Mouse (Mus musculus) testis, postnatal 14 days (tissue): ENCODE measurements around the gene Etfbkmt.
A peak's percentile ranks its signal among the peaks of the same experiment; 100 is the strongest.
"Not testable (repeated sequence)": the region's sequence is repeated elsewhere in the genome, so short reads cannot be mapped to it uniquely, and the experiment has no call there.

Experiments used
- DNase-seq: peaks from one replicate; pipeline ENCODE4 v3.0.0; 2021; ENCODE audit warnings: low spot score

Gene Etfbkmt

GRCm38 (mm10) chr6:149134391-149135150 lies 5.1 kb upstream of the Etfbkmt start:
- DNase-seq, result no peak

GRCm38 (mm10) chr6:149135631-149136030 lies 4.0 kb upstream of the Etfbkmt start:
- DNase-seq, result no peak

DNA sequence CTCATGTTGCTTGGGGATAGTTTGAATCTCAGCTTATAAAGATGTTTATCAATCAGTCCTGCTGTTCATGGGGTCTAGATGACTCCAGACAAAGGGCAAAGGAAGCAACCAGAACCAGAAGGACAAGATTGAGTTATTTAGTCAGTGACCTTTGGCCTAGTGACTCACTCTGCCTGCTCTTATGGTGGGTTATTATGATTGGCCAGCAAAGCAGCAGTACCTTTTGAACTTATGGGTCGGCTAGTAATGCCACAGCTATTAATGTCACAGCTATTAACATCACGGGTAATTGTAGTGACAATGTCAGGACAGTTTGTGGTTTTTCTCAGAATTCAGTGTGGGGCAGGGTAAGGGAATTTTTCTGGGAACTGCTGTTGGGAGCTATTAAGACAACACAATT lies 1.7 kb upstream of the Etfbkmt start:
- DNase-seq, result no peak

GRCm38 (mm10) chr6:149139011-149139410 lies 638 bp upstream of the Etfbkmt start:
- DNase-seq, result no peak

DNA sequence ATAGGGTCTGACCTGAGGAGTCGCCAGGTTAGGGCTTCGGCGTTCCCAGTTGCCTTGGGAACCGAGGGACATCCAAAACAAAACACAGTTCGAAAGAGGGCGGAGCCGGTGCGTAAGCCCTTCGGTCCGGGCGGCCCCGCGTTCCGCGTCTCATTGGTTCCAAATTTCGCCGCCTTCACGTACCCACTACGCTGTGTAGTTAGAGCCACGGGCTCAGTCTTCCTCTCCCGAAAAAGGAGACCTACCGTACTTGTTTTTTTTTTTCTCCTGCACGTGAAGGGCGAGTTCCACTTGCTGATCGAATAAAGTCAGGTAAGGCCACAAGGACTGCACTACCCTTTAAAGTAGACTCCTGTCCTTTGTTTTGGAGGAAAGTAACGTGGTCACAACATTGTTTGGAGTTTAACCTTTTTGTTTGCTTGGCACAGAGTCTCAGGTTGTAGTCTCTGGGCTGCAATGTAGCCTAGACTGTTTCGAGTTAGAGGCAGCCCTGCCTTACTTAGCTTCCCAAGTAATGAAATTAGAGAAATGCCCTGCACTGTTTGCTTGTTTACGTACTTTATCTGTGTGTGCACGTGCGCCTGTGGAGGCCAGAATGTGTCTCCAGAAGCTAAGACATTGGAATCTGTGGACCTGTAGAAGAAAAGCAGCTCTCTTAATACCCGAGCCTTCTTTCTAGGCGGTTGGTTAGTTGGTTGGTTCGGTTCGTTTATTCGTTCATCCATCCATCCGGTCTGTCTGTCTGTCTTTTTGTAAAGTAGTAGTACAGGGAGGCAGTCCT lies 1.9 kb downstream of the Etfbkmt start:
- peak; percentile 88 for DNase-seq

- DNase-seq, result no peak
Measured at GRCm38 (mm10) chr6:149145143-149145542, 5.5 kb downstream of the Etfbkmt start.

DNA sequence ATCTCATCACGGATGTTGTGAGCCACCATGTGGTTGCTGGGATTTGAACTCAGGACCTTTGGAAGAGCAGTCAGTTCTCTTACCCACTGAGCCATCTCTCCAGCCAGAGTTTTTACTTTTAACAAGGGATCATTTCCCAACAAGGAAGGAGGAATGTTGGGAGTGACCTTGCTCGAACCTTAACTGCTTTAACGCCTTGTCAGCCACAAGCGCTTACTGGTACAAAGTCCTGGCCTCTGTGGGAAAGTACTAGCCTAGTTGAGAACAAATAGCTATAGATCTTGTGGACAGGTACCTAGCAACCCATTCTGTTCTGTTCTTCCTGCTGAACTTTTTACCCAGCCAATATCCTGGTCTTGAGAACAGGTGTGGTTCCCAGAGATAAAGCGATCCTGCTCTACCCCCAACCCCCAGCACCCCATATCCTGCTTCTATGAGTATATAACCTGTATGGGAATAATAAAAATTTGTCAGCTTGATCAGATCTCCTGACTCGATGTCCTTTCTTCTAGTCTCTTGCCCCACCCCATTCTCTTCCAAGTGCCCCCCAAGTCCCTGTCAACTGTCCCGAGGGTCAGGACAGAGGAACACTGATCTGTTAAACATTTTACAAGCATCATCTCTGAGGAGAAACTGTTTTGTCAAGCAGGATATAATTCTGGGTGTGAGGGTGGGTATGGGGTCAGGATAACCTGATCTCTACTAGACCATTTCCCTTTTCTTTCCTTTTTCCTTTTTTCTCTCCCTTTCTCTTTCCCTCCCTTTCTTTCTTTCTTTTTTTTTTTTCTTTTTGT lies 9.0 kb downstream of the Etfbkmt start:
- no peak for DNase-seq

DNA sequence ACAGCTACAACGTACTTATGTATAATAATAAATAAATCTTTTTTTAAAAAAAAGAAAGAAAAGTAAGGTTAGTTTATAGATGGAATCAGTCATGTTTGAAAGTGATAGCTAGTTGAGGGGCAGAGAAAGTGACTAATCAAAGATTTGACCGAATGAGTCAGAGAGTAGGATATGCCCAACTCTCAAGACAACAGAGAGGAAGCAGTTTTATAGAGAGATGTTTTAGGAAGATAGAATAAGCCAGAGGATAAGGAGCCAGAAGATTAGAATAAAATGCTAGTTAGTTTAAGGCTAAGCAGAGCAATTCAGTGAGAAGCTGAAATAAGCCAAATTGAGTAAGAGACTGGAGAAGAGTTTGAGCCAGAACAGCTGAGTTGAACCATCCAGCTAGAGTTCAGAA lies 12.5 kb downstream of the Etfbkmt start:
- DNase-seq, result no peak

- DNase-seq, result no peak
Measured at GRCm38 (mm10) chr6:149153473-149154115, 13.9 kb downstream of the Etfbkmt start.

DNA sequence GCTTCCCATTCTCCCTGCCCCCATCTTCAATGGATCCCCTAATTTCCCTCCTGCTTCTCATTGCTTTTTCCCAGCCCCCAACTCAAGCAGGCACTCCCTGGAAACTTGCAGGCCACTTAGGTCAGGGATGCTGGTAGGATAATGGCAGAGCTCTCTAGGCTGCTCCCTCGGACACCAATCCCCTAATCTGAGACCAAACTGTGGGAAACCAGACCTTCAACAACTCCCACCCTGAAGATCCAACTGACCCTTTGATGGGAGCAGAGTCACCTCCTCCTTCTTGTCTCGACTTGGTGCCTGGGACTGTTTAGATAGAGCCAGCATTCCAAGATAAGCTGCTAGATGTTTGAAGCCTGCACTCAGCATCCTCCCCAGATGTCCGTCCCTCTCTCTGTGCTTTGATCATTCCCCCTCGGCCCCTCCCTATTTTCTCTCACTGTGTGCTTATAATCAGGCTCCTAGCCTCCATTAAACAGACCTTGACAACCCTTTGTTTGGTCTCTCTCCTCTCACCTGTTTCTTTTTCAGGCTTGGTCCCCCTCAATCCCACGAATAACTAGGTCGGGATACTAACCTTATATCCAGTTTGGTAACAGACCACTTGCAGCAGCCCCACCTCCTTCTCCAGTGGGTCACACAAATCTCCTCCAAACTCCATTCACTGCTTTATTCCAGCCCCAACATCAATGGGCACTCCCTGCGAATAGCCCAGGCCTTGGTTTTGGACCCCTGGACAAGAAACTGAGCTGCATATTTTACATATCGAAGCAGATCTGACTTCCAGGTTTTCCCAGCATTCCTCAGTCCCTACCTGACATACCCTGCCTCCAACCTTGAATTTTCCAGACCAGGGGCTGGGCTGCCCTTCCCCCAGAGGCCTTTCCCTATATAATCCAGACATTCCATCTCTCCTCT lies 14.7 kb downstream of the Etfbkmt start:
- no peak for DNase-seq

DNA sequence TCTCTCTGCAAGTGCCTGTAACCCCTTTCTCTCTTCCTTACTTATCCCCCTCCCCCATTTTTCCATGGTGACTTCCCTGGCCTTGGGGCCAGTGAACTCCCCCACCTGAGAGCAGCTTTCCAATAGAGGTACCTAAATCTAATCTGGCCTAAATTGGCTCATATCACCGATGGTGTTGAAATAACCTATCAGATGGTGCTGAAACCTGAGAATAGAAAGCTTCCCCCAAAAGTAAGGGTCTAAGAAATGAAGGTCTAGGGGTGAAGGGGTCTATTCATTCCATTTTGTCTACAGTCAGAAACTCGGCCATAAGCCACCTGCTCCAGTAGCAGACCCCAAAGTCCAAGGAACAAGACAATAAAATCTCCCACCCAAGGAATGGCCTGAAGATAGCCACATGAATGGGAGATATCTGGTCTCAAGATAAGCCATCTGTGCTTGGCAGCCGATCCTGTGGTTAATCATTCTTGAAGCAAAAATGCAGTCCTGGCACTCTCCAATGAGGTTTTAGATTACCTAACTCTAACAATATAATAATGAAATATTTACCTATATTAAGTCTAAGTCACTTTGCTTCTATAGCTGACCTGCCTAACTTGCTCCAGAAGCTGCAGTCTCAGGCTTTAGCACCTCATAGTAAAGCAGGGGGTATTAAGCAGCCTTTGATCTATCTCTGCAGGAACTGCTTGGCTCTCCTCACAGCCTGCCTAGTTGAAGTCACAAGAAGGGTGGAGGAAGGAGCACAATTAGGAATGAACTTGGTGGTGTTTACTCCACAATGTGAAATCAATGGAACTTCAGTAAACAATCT lies 15.6 kb downstream of the Etfbkmt start:
- no peak for DNase-seq

DNA sequence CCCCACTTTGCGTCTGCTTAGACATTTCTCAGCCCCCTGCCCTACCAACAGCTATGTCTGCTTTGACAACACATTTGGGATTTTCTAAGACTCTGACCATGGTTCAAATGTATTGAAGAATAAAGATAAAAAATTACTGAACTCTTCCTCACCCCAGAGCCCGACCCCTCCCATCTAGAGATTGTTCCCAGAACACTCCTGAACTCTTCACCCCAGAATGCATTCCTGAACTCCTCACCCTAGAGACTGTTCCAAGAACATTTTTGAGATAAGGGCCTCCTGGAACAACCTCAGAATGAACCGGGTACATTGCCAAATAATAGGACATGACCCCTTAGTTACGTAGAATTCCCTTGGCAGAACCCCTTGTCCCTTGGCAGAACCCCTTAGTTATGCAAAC lies 27.4 kb downstream of the Etfbkmt start:
- not testable (repeated sequence) for DNase-seq

DNA sequence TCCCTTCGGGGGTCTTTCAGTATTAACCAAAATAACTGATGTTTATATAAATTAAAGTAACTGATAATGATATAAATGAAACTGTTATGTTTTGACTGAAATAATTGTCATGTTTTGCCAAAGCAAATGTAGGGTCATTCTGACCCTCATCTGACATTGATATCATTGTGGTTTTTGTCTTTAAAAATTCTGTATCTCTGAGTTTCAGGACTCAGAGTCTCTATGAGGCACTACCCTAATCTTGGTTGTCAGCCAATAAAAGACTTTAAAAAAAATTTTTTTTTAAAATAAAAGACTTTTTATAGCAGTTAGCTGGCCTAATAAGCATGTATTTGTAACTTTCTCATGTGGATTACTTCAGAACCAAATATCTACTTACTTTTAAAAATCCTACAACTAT lies 28.0 kb downstream of the Etfbkmt start:
- DNase-seq, result no peak

- DNase-seq, result no peak
Measured at GRCm38 (mm10) chr6:149168436-149168835, 28.8 kb downstream of the Etfbkmt start.

GRCm38 (mm10) chr6:149169965-149170364 lies 30.3 kb downstream of the Etfbkmt start:
- not testable (repeated sequence) for DNase-seq

- peak; percentile 39 for DNase-seq
Measured at GRCm38 (mm10) chr6:149173831-149174625, 34.4 kb downstream of the Etfbkmt start.

GRCm38 (mm10) chr6:149174932-149175570 lies 35.4 kb downstream of the Etfbkmt start:
- no peak for DNase-seq

DNA sequence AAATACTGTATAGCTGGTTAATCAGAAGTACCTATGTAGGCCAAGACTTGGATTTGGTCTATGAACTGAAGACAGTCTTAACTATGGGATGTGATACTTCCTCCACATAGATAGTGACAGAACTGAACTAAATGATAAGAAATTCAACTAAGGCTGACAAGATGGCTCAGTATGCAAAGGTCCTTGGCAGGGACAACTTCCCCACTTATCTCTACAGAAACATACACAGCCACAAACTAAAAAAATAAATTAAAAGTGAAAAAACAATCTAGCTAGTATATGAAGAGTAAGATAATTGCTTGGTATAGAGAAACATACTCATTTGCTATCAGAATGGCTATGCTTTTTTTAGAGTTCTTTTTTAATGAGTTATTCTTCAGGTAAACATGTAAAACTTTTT lies 39.4 kb downstream of the Etfbkmt start:
- DNase-seq, result no peak

GRCm38 (mm10) chr6:149184007-149184406 lies 44.4 kb downstream of the Etfbkmt start:
- no peak for DNase-seq
